Mouse (Mus musculus): Measurements from ENCODE around the gene Pkp4.
"Not testable (repeated sequence)": the region's sequence is repeated elsewhere in the genome, so short reads cannot be mapped to it uniquely, and the experiment has no call there.

The Pkp4 gene

DNA sequence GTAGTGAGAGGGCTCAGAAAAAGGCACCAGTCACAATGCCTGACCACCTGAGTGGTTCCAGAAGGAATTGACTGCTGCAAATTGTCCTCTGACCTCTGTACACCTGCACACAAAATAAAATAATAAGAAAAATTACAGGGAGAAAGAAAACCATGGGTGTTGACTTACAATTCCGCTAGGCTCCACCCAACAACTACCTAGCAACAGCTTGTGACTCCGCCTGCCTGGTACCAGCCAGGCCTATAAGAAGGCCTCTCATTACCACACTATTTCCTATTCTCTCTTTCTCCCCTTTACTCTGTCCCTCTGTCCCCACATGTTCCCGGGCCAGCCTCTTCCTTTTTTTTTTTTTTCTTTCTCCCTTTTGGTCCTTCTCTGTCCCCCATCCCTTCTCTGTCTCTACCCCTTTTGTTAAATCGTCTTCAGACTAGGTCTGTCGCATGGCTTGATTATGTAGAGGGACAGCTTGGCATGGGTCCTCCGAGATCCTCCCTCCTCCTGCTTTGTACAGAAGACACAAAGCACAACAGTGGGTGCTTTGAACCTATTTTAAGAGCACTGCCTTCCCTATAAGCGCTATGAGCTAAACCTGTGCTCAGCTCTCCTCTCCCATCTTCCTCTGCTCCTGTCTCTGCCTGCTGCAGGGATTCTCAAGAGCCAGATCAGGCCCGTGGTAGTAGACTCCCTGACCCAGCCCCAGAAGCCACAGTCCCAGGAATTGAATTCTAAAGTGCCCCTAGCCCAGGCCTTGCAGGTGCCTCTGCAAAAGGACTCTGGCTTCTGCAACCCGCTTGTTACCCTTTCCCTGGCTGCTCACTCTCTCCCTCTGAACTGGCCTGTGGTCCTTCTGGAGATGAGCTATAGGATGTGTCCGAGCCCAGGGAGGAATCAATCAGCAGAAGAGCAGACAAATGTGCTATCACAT lies 223.5 kb downstream of the Pkp4 start:
- DNase-seq (ENCODE audit: low spot score): no peak

DNA sequence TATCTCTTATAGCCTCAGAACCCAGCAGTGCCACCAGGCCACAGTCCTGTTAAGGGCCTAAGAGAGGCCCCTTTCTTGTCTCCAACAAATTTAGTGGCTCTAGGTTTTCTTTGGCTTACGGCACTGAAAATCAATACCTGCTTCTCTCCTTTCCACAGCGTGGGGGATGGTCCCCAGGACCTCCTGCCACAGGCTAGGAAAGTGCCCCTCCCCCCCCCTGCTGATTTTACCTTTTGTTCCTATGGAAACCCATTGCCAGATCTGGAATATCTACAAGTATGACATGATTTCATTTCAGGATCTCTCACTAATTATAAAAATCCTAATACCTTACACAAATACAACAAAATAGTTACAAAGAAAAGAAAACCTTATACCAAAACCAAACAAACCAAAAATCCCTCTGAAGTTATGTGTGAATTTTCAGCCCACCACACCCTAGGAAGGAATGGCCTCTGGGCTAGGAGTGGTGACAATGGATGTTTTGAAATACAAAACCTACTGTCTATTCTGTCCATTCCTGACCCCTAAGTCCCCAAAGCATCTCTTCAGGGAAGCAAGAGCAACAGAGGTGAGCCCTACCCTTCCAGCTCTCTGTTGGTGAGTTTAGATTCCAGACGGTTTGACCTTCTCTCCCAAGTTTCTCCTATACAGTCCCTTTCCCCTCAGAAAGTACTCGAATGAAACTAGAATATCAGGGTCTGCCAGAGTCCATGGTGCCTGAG lies 224.7 kb downstream of the Pkp4 start:
- DNase-seq (ENCODE audit: low spot score): no peak

DNA sequence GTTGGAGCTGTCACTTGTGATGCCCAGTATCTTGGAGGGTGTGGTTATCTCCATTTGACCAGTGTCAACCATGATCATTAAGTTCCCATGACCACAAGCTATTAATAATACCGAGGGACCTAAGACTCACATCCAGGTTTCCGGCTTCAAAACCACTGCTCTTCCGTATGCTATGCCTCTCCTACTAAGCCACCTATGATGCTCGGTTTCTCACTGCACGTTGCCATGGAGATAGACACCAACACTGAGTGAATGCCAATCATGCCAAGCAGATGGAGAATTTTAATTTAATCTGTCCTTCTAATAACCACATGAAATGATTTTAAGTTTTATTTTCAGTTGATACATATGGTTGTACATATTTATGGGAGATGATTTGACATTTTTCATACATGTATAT lies 229.3 kb downstream of the Pkp4 start:
- DNase-seq (ENCODE audit: low spot score): no peak

DNA sequence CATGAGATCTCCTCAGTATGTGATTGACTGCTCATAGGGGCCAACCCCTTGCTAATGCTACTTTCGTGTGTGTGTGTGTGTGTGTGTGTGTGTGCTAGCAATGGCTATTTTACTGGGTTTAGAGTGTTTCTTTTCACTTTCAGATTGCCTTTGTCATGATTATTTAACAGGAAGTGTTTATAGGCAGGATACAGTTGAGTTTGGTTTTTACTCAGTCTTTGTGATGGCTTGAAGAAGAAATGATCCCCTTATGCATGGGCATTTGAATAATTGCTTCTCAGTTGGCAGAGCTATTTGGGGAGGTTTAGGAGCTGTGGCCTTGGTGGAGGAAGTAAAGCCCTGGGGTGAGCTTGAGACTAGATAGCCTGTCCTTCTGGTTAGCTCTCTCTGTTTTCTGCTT lies 232.5 kb downstream of the Pkp4 start:
- DNase-seq (ENCODE audit: low spot score): no peak

DNA sequence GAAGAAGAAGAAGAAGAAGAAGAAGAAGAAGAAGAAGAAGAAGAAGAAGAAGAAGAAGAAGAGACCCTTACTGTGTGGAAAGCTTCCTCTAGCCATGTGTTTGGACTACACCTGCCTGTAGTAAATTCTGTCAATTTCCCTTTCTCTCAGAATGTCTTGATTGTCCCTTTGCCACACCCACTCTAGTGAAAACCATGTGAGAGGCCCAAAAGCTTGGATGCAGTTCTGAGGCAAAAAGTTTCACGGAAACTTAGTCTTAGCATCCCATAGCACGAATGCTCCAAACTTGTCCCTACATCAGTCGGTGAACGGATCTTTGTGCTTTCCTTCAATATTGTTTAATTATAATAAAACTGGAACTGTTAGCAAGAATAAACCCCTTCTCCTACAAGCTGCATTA lies 234.0 kb downstream of the Pkp4 start:
- no peak for DNase-seq (ENCODE audit: low spot score)

DNA sequence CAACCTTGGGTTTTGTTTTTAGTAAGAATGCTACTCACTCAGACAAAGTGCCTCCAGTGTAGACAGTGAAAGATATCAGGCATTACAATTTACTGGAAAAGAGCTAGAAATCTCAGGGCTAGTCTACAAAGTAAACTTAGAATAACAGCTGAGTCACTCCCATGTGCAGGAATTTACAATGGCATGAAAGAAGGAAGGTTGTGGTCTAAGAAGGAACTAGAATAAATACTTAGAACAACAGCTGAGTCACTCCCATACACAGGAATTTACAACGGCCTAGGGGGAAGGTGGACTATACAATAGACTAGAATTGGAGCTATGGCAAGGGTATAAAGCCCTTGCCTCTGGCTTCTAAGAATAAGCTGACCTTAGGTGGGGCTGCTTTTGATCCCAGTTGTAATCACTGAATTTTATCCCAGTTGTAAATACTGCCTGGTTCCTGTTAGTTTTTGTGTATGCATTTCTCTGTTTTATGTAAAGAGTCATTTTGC lies 234.6 kb downstream of the Pkp4 start:
- not testable (repeated sequence) for DNase-seq (ENCODE audit: low spot score)

DNA sequence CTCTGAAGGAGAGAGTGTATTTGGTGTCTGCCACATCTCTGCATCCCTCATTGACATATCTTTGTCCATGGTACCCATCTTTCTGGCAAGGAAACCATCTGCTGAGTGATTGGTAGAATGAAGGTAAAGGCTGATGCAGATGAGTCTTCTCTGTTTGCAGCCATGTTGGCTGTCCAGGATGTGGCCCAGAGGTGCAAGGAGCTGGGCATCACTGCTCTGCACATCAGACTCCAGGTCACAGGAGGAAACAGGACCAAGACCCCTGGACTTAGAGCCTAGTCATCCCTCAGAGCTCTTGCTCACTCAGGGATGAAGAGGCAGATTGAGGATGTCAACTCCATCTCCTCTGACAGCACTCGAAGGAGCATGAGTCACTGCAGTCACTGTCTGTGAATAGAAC lies 235.9 kb downstream of the Pkp4 start:
- no peak for DNase-seq (ENCODE audit: low spot score)

DNA sequence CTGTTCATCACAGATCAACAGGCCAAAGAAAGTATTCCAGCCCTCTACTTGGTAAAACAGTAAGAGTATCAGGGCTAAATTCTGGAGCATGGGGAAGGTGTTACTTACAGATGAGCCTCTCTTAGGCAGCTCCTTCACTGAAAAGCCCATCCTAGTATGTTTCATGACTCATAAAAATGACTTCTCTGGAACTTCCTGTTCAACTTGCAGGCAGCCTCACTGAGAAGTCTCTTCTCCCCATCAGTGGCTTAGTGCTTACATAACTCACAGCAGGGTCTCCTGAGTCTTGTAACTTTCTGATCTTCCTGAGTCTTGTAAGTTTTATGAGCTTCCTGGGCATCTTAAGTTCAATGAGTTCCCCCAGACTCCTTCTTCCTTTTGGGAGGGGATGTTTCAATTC lies 236.9 kb downstream of the Pkp4 start:
- no peak for DNase-seq (ENCODE audit: low spot score)

DNA sequence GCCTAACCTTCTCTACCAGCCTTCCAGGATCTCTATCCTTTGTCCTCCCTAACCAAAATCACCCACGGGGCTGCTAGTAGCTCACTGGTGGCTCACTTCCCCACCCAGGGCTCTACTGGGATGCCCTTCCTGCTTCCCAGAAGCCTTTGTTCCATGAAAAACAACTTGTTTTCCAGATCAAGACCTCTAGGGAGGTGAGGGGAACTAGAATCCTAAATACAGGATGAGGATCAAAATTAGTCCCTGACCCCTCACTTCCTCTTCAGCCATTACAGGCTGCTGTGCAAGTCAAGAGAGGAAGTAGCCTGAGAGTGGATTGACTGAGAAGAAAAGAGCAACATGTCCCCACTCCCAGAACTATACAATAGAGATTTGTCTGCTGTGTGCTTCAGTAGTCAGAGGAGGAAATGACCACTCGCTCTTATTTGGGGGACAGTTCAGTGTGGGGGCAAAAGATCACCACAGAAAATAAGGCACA lies 240.3 kb downstream of the Pkp4 start:
- DNase-seq (ENCODE audit: low spot score): no peak

DNA sequence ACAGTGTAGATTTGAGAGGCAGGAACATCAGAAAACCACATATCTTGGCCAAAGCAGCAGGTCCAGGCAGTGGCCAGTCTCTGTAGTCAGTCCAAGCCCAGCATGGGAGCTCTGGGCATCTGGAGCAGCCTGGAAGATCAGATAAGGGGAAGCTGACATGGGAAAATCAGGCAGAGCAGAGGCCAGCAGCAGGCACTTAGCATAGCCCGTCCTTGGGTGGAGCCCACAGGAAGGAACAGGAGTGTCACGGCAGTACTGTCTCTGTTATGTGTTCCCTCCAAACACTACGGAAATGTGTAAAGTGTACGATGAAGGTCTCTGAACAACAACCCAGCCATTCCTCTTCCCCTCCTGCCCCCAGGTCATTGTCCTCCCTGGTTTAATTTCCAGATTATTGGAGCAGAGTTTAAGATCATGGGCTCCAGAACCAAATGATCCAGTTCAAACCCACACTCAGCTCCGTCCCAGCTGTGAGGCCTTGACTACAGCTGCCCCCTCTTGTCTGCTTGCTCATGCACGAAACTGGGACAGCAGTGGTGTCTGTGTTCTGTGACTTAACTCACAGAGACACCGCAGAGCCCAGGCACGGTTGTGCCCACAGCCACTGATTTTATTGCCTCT lies 241.3 kb downstream of the Pkp4 start:
- peak; percentile 51 for DNase-seq (ENCODE audit: low spot score)

DNA sequence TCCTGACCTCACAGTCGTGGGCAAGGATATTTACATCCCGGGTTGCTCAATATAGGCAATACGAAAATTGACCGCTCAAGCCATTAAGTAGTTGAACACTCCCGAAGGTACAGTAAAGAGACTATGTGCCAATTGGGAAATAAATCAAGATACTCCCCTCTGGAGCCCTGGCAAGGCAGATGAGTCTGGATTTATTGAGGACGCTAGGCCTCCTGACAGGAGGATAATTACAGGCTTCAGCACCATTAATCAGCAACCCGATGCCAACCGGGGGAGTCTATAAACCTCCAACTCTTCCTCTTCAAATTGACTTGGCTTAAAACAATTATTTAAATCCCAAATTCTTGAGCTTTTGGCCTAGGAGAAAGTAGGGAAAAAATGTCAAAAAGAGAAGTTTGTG lies 243.4 kb downstream of the Pkp4 start:
- no peak for DNase-seq (ENCODE audit: low spot score)
